Mouse (Mus musculus) neural tube, embryonic 12.5 days (tissue): ENCODE data around the gene Cldn1. TPM values are rescaled to one million over a fixed set of nuclear protein-coding genes. Genes with fewer than 3 reads are reported as not detected.

Experiments
- ATAC-seq: fragments of 200-750 bp; cut with Nextera tagmentation; 2 replicates; pipeline ENCODE4 v1.8.0; 2017; ENCODE audit warnings: low read depth, mild to moderate bottlenecking, moderate TSS enrichment, moderate library complexity; ENCODE audit not compliant: low FRiP score
- H3K27ac ChIP-seq: fragments of 300-500 bp; sonication (generic); 2 replicates; pipeline ENCODE4 v1.5.1; 2016
- H3K27me3 ChIP-seq: fragments of 300-500 bp; sonication (generic); replicated peaks from 2 replicates; pipeline ENCODE4 v1.6.1; 2016; ENCODE audit warnings: mild to moderate bottlenecking
- H3K36me3 ChIP-seq: fragments of 300-500 bp; sonication (generic); 2 replicates; pipeline ENCODE4 v1.6.1; 2016; ENCODE audit warnings: mild to moderate bottlenecking
- H3K4me1 ChIP-seq: fragments of 300-500 bp; sonication (generic); 2 replicates; pipeline ENCODE4 v1.6.1; 2016
- H3K4me2 ChIP-seq: fragments of 300-500 bp; sonication (generic); replicated peaks from 2 replicates; pipeline ENCODE4 v1.6.1; 2016; ENCODE audit warnings: mild to moderate bottlenecking
- H3K4me3 ChIP-seq: fragments of 300-500 bp; sonication (generic); 2 replicates; pipeline ENCODE4 v1.5.1; 2016
- H3K9ac ChIP-seq: fragments of 300-500 bp; sonication (generic); 2 replicates; pipeline ENCODE4 v1.6.1; 2016; ENCODE audit warnings: mild to moderate bottlenecking
- H3K9me3 ChIP-seq: fragments of 300-500 bp; sonication (generic); 2 replicates; pipeline ENCODE4 v1.6.1; 2016; ENCODE audit warnings: mild to moderate bottlenecking
- WGBS: fragments of 180-500 bp; shearing (Covaris S2); methylation state at CpG from one replicate; pipeline ENCODE4 v1.1.7; 2016; 5-methylcytosine and 5-hydroxymethylcytosine counted together
- polyA plus RNA-seq: library from polyadenylated mRNA; unstranded; fragments of >200 nt; fragmentation: Nextera tagmentation; extraction: Ambion mirVana; gene quantifications from 2 replicates; pipeline ENCODE4 v1.2.1, GENCODE M21; 2016

Gene Cldn1
- polyA plus RNA-seq, 1 experiment from 2014 or later, result 2.4 TPM

- peaks cover 5% of the 10 kb centered on the region; the same call in 1 of the 2 replicates for H3K4me1 ChIP-seq
- ATAC-seq, result no peak
- no peak overlapping the region for H3K27ac ChIP-seq
- no peaks in the 10 kb centered on the region for H3K9me3 ChIP-seq
- no peaks in the 10 kb centered on the region for H3K27me3 ChIP-seq
- no peak overlapping the region for H3K4me2 ChIP-seq
- no peak overlapping the region for H3K9ac ChIP-seq
- WGBS, result 13% methylated on average over 3 of the region's 3 CpGs
- no peaks in the 10 kb centered on the region for H3K36me3 ChIP-seq
- no peak overlapping the region for H3K4me3 ChIP-seq
These were observed 10.9 kb downstream of the Cldn1 start for GRCm38 (mm10) chr16:26360694-26361093.

- Histone ChIP-seq H3K9ac (no peak overlapping the region), H3K36me3 (no peaks in the 10 kb centered on the region), H3K9me3 (no peaks in the 10 kb centered on the region), H3K27ac (no peak overlapping the region), H3K27me3 (no peaks in the 10 kb centered on the region), H3K4me1 (peaks cover 5% of the 10 kb centered on the region; the same call in 1 of the 2 replicates), H3K4me2 (no peak overlapping the region), H3K4me3 (no peak overlapping the region)
- WGBS, result 40% methylated on average over 4 of the region's 4 CpGs
- ATAC-seq, result no peak
These were observed 12.0 kb downstream of the Cldn1 start for GRCm38 (mm10) chr16:26359619-26360018.

- Histone ChIP-seq H3K4me2 (no peak overlapping the region), H3K4me1 (peaks cover 5% of the 10 kb centered on the region; the same call in 1 of the 2 replicates), H3K36me3 (no peaks in the 10 kb centered on the region), H3K9ac (no peak overlapping the region), H3K4me3 (no peak overlapping the region), H3K27me3 (no peaks in the 10 kb centered on the region), H3K27ac (no peak overlapping the region), H3K9me3 (no peaks in the 10 kb centered on the region)
- WGBS, result 89% methylated on average over 5 of the region's 5 CpGs
- ATAC-seq, result no peak
These were observed 12.7 kb downstream of the Cldn1 start for GRCm38 (mm10) chr16:26358898-26359297.

- Histone ChIP-seq H3K4me1 (peaks cover 5% of the 10 kb centered on the region; the same call in 1 of the 2 replicates), H3K4me2 (no peak overlapping the region), H3K27ac (no peak overlapping the region), H3K36me3 (no peaks in the 10 kb centered on the region), H3K9ac (no peak overlapping the region), H3K9me3 (no peaks in the 10 kb centered on the region), H3K4me3 (no peak overlapping the region), H3K27me3 (no peaks in the 10 kb centered on the region)
- no peak for ATAC-seq
- WGBS, result 80% methylated on average over 5 of the region's 5 CpGs
These were observed 13.5 kb downstream of the Cldn1 start for GRCm38 (mm10) chr16:26357863-26358780.

- no peak for ATAC-seq
- no peak overlapping the region for H3K27ac ChIP-seq
- no peaks in the 10 kb centered on the region for H3K9me3 ChIP-seq
- peaks cover 2% of the 10 kb centered on the region; the same call in 1 of the 2 replicates for H3K4me1 ChIP-seq
- H3K36me3 ChIP-seq, result no peaks in the 10 kb centered on the region
- 84% methylated on average over 1 of the region's 1 CpGs for WGBS
- H3K27me3 ChIP-seq, result no peaks in the 10 kb centered on the region
- H3K4me3 ChIP-seq, result no peak overlapping the region
- no peak overlapping the region for H3K4me2 ChIP-seq
- no peak overlapping the region for H3K9ac ChIP-seq
These were observed 16.1 kb downstream of the Cldn1 start for GRCm38 (mm10) chr16:26355513-26355912.

GRCm38 (mm10) chr16:26350786-26351185 lies 20.9 kb downstream of the Cldn1 start:
- Histone ChIP-seq H3K9ac (no peak overlapping the region), H3K27me3 (no peaks in the 10 kb centered on the region), H3K9me3 (no peaks in the 10 kb centered on the region), H3K27ac (no peak overlapping the region), H3K36me3 (no peaks in the 10 kb centered on the region), H3K4me3 (no peak overlapping the region), H3K4me2 (no peak overlapping the region), H3K4me1 (no peaks in the 10 kb centered on the region)
- no peak for ATAC-seq
- 93% methylated on average over 4 of the region's 4 CpGs for WGBS

GRCm38 (mm10) chr16:26348809-26349208 lies 22.8 kb downstream of the Cldn1 start:
- no peak for ATAC-seq
- H3K4me1 ChIP-seq, result no peaks in the 10 kb centered on the region
- no peak overlapping the region for H3K9ac ChIP-seq
- no peaks in the 10 kb centered on the region for H3K36me3 ChIP-seq
- WGBS, result 86% methylated on average over 1 of the region's 1 CpGs
- H3K27me3 ChIP-seq, result no peaks in the 10 kb centered on the region
- H3K4me3 ChIP-seq, result no peak overlapping the region
- H3K4me2 ChIP-seq, result no peak overlapping the region
- H3K9me3 ChIP-seq, result no peaks in the 10 kb centered on the region
- no peak overlapping the region for H3K27ac ChIP-seq

GRCm38 (mm10) chr16:26316281-26316680 lies 55.4 kb downstream of the Cldn1 start:
- Histone ChIP-seq H3K9ac (no peak overlapping the region), H3K27ac (no peak overlapping the region), H3K4me3 (no peak overlapping the region), H3K4me1 (no peaks in the 10 kb centered on the region), H3K27me3 (no peaks in the 10 kb centered on the region), H3K4me2 (no peak overlapping the region), H3K9me3 (no peaks in the 10 kb centered on the region), H3K36me3 (no peaks in the 10 kb centered on the region)
- ATAC-seq, result no peak
- WGBS, result 84% methylated on average over 7 of the region's 7 CpGs

- ATAC-seq, result no peak
- no peak overlapping the region for H3K4me3 ChIP-seq
- no peaks in the 10 kb centered on the region for H3K9me3 ChIP-seq
- no peaks in the 10 kb centered on the region for H3K4me1 ChIP-seq
- no peaks in the 10 kb centered on the region for H3K27me3 ChIP-seq
- H3K36me3 ChIP-seq, result no peaks in the 10 kb centered on the region
- H3K27ac ChIP-seq, result no peak overlapping the region
- 82% methylated on average over 13 of the region's 13 CpGs for WGBS
- no peak overlapping the region for H3K4me2 ChIP-seq
- H3K9ac ChIP-seq, result no peak overlapping the region
These were observed 56.8 kb downstream of the Cldn1 start for GRCm38 (mm10) chr16:26314815-26315214.

- ATAC-seq, result no peak
- Histone ChIP-seq H3K36me3 (no peaks in the 10 kb centered on the region), H3K4me1 (no peaks in the 10 kb centered on the region), H3K9ac (no peak overlapping the region), H3K27ac (no peak overlapping the region), H3K4me3 (no peak overlapping the region), H3K9me3 (no peaks in the 10 kb centered on the region), H3K27me3 (no peaks in the 10 kb centered on the region), H3K4me2 (no peak overlapping the region)
- WGBS, result 95% methylated on average over 2 of the region's 2 CpGs
These were observed 62.2 kb downstream of the Cldn1 start for GRCm38 (mm10) chr16:26309402-26309801.
